9 mouse cellular contexts compared by ENCODE assay signal in the genomic region with DNA sequence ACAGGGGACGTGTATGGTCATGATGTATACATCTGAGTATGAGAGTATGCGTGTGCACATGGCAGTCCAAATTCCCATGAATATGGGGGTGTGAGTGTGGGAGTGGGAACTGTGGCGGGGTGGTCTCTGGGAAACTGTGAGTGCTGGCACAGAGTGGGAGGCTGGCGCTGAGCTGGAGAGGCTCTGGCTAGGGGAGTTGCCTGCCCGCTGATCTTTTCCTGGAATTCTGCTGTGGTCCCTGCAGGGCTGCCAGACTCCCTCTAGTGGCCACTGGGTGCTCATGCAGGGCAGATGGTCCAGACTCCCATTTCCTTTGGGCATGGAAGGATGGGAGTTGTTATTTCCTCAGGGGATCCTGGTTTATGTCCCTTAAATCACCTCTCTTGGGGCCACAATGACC.
DNase-seq lines count a peak whose midpoint lies in the region; ATAC-seq and TF ChIP-seq lines count a peak whose summit lies in the region.
"Had no signal": no experiment of that assay in that cellular context is flagged by ENCODE, and none has a peak within 500 bp of the region (broad histone marks: within the 10 kb centered on the region; RNA-seq: fewer than 3 reads in every experiment).

No protein-coding gene starts in this region.

- no peaks in the 10 kb centered on the region for H3K27me3 ChIP-seq in ES-Bruce4 (ENCODE audit: control insufficient read depth, insufficient read depth, low read length, poor library complexity, severe bottlenecking)
- no peaks in the 10 kb centered on the region for H3K27me3 ChIP-seq in embryonic facial prominence, embryonic 12.5 days
- H3K27me3 ChIP-seq in lung, postnatal 0 days (replicated peaks; ENCODE audit: insufficient read depth, low read length): no peaks in the 10 kb centered on the region
- H3K27me3 ChIP-seq: heart, embryonic 13.5 days had no signal

- no peak for TF ChIP-seq POLR2A in ES-Bruce4 (IDR thresholded peaks at IDR 0.05; ENCODE audit: insufficient read depth, low read length)

- intact Hi-C loops in heart, postnatal 14 days (cut with DNase I): no loop called here

- H3K9me3 ChIP-seq in ES-Bruce4 (replicated peaks; ENCODE audit: control insufficient read depth, insufficient read depth, low read length, poor library complexity, severe bottlenecking): no peaks in the 10 kb centered on the region
- no peaks in the 10 kb centered on the region for H3K9me3 ChIP-seq in embryonic facial prominence, embryonic 12.5 days
- no peaks in the 10 kb centered on the region for H3K9me3 ChIP-seq in lung, postnatal 0 days (ENCODE audit: low read length)
- H3K9me3 ChIP-seq: heart, embryonic 13.5 days had no signal

- no peak overlapping the region for H3K4me3 ChIP-seq in ES-Bruce4 (ENCODE audit: low read depth, low read length)
- no peak overlapping the region for H3K4me3 ChIP-seq in embryonic facial prominence, embryonic 12.5 days
- H3K4me3 ChIP-seq in lung, postnatal 0 days (ENCODE audit: low read depth, low read length): no peak overlapping the region
- H3K4me3 ChIP-seq: heart, embryonic 13.5 days had no signal

- ATAC-seq in embryonic facial prominence, embryonic 12.5 days (ENCODE audit: insufficient number of reproducible peaks, insufficient read depth, low FRiP score, low TSS enrichment): peak; percentile 36; the same call in 1 of the 2 replicates
- peak; percentile 64 for ATAC-seq in lung, postnatal 0 days

- no peaks in the 10 kb centered on the region for H3K4me1 ChIP-seq in ES-Bruce4 (ENCODE audit: control insufficient read depth, insufficient read depth, low read length)
- H3K4me1 ChIP-seq in embryonic facial prominence, embryonic 12.5 days: no peaks in the 10 kb centered on the region
- H3K4me1 ChIP-seq in lung, postnatal 0 days (ENCODE audit: insufficient read depth, low read depth, low read length): no peaks in the 10 kb centered on the region
- H3K4me1 ChIP-seq: heart, embryonic 13.5 days had no signal

- no peaks in the 10 kb centered on the region for H3K36me3 ChIP-seq in ES-Bruce4 (ENCODE audit: control insufficient read depth, insufficient read depth, low read length, poor library complexity, severe bottlenecking)
- no peaks in the 10 kb centered on the region for H3K36me3 ChIP-seq in embryonic facial prominence, embryonic 12.5 days
- no peaks in the 10 kb centered on the region for H3K36me3 ChIP-seq in lung, postnatal 0 days (ENCODE audit: insufficient read depth, low read length)
- H3K36me3 ChIP-seq: heart, embryonic 13.5 days had no signal

- TF ChIP-seq CTCF in ES-Bruce4 (IDR thresholded peaks at IDR 0.05; ENCODE audit: low read depth, low read length): peak; percentile 96
- peak; percentile 94 for TF ChIP-seq CTCF in lung, postnatal 0 days (IDR thresholded peaks at IDR 0.05)

- 37% methylated on average over 5 of the region's 5 CpGs for WGBS in embryonic facial prominence, embryonic 12.5 days
- WGBS in lung, postnatal 0 days: 23% methylated on average over 5 of the region's 5 CpGs

- H3K9ac ChIP-seq in ES-Bruce4 (ENCODE audit: low read depth, poor library complexity, severe bottlenecking): no peak overlapping the region
- H3K9ac ChIP-seq in embryonic facial prominence, embryonic 12.5 days: no peak overlapping the region
- no peak overlapping the region for H3K9ac ChIP-seq in lung, postnatal 0 days (replicated peaks; ENCODE audit: low read depth)
- H3K9ac ChIP-seq: heart, embryonic 13.5 days had no signal

- no peak overlapping the region for H3K27ac ChIP-seq in ES-Bruce4 (ENCODE audit: insufficient read depth, low read length)
- no peak overlapping the region for H3K27ac ChIP-seq in embryonic facial prominence, embryonic 12.5 days
- no peak overlapping the region for H3K27ac ChIP-seq in lung, postnatal 0 days (ENCODE audit: low read length)
- H3K27ac ChIP-seq: heart, embryonic 13.5 days had no signal

- DNase-seq in adrenal gland, postnatal 10 days: peak; percentile 72
- DNase-seq in heart, postnatal 14 days: peak; percentile 41 to 63
- DNase-seq in kidney, postnatal 4 days: peak; percentile 72 to 80
- DNase-seq in lung, postnatal 0 days (ENCODE audit: low spot score): peak; percentile 78
- peak; percentile 18 for DNase-seq in retina, adult 2 months (ENCODE audit: low read depth, low spot score)
- no peak for DNase-seq in natural killer cell, adult 2 months (ENCODE audit: low spot score in 2 of 2)

- H3K4me2 ChIP-seq in embryonic facial prominence, embryonic 12.5 days (replicated peaks): no peak overlapping the region
- no peak overlapping the region for H3K4me2 ChIP-seq in lung, postnatal 0 days (replicated peaks; ENCODE audit: low read depth, low read length)
- H3K4me2 ChIP-seq: heart, embryonic 13.5 days had no signal

- TF ChIP-seq EP300 in ES-Bruce4 (IDR thresholded peaks at IDR 0.05; ENCODE audit: insufficient read depth, low read depth, low read length): no peak
- TF ChIP-seq EP300 in lung, postnatal 0 days (IDR thresholded peaks at IDR 0.05): no peak

Comparison
In these comparisons a context has a peak if more than half of its experiments do, and no peak if none do; other contexts are left out.
1. DNase-seq: peak in adrenal gland, postnatal 10 days (single experiment), heart, postnatal 14 days (2 of 2), kidney, postnatal 4 days (2 of 2), lung, postnatal 0 days (single experiment) and retina, adult 2 months (single experiment); none in natural killer cell, adult 2 months (0 of 2).